Mouse (Mus musculus): ENCODE measurements around the gene Thbd. TPM values are rescaled to one million over a fixed set of nuclear protein-coding genes. Genes with fewer than 3 reads are reported as not detected.

Thbd gene
- total RNA-seq, 2 experiments from 2014 or later: 12.6 to 17.4 TPM

GRCm38 (mm10) chr2:148427553-148427952 is 19.6 kb upstream of the Thbd start:
- intact Hi-C loops (cut with DNase I): loop anchor here (5.0 kb wide), 1 partner anchor 80 kb away; no protein-coding TSS in a partner anchor
- no peak for DNase-seq

GRCm38 (mm10) chr2:148425709-148426382 is 17.9 kb upstream of the Thbd start:
- intact Hi-C loops (cut with DNase I): loop anchor here (5.0 kb wide), 1 partner anchor 81 kb away; no protein-coding TSS in a partner anchor
- no peak for DNase-seq

- DNase-seq: no peak
- intact Hi-C loops (cut with DNase I): loop anchor here (5.0 kb wide), 1 partner anchor 111 kb away; no protein-coding TSS in a partner anchor
Measured at GRCm38 (mm10) chr2:148421706-148422105, 13.7 kb upstream of the Thbd start.

- intact Hi-C loops (cut with DNase I): loop anchor here (5.0 kb wide), 1 partner anchor 111 kb away; no protein-coding TSS in a partner anchor
- DNase-seq: no peak
Measured at GRCm38 (mm10) chr2:148421112-148421511, 13.1 kb upstream of the Thbd start.

GRCm38 (mm10) chr2:148419776-148420175 is 11.8 kb upstream of the Thbd start:
- intact Hi-C loops (cut with DNase I): loop anchor here (5.0 kb wide), 1 partner anchor 113 kb away; no protein-coding TSS in a partner anchor

GRCm38 (mm10) chr2:148419151-148419550 is 11.2 kb upstream of the Thbd start:
- intact Hi-C loops (cut with DNase I): no loop called here
- no peak for DNase-seq

More at GRCm38 (mm10) chr2:148419776-148420175, 11.8 kb upstream of the Thbd start:
- DNase-seq: no peak

- no peak for DNase-seq
- intact Hi-C loops (cut with DNase I): loop anchor here (5.0 kb wide), 2 partner anchors 127 to 162 kb away; no protein-coding TSS in a partner anchor
Measured at GRCm38 (mm10) chr2:148409821-148410220, 1.8 kb upstream of the Thbd start.

GRCm38 (mm10) chr2:148409141-148409540 is 1.2 kb upstream of the Thbd start:
- intact Hi-C loops (cut with DNase I): loop anchor here (5.0 kb wide), 2 partner anchors 128 to 163 kb away; no protein-coding TSS in a partner anchor
- DNase-seq: peak; percentile 79 to 84

- DNase-seq: no peak
Measured at GRCm38 (mm10) chr2:148408761-148409120, 753 bp upstream of the Thbd start.

GRCm38 (mm10) chr2:148406971-148407869 is 768 bp downstream of the Thbd start:
- intact Hi-C loops (cut with DNase I): loop anchor here (5.0 kb wide), 2 partner anchors 130 to 165 kb away; no protein-coding TSS in a partner anchor

More at GRCm38 (mm10) chr2:148408761-148409120, 753 bp upstream of the Thbd start:
- intact Hi-C loops (cut with DNase I): loop anchor here (5.0 kb wide), 2 partner anchors 129 to 164 kb away; no protein-coding TSS in a partner anchor

GRCm38 (mm10) chr2:148406160-148406970 is 1.6 kb downstream of the Thbd start:
- peak in 1 of 2 experiments; percentile 35 for DNase-seq
- intact Hi-C loops (cut with DNase I): loop anchor here (5.0 kb wide), 2 partner anchors 131 to 166 kb away; no protein-coding TSS in a partner anchor

More at GRCm38 (mm10) chr2:148406971-148407869, 768 bp downstream of the Thbd start:
- DNase-seq: peak; percentile 50

GRCm38 (mm10) chr2:148404906-148405305 is 3.1 kb downstream of the Thbd start:
- no peak for DNase-seq
- intact Hi-C loops (cut with DNase I): loop anchor here (5.0 kb wide), 2 partner anchors 132 to 167 kb away; no protein-coding TSS in a partner anchor

GRCm38 (mm10) chr2:148402227-148402626 is 5.8 kb downstream of the Thbd start:
- intact Hi-C loops (cut with DNase I): no loop called here
- DNase-seq: no peak

GRCm38 (mm10) chr2:148398901-148399685 is 8.9 kb downstream of the Thbd start:
- DNase-seq: no peak
- intact Hi-C loops (cut with DNase I): loop anchor here (5.0 kb wide), 1 partner anchor 277 kb away; no protein-coding TSS in a partner anchor

GRCm38 (mm10) chr2:148397784-148398100 is 10.2 kb downstream of the Thbd start:
- intact Hi-C loops (cut with DNase I): loop anchor here (5.0 kb wide), 1 partner anchor 275 kb away; no protein-coding TSS in a partner anchor
- peak in 1 of 2 experiments; percentile 25 for DNase-seq

- intact Hi-C loops (cut with DNase I): loop anchor here (5.0 kb wide), 1 partner anchor 275 kb away; no protein-coding TSS in a partner anchor
- DNase-seq: no peak
Measured at GRCm38 (mm10) chr2:148397015-148397783, 10.8 kb downstream of the Thbd start.

- intact Hi-C loops (cut with DNase I): loop anchor here (5.0 kb wide), 1 partner anchor 274 kb away; no protein-coding TSS in a partner anchor
- DNase-seq: no peak
Measured at GRCm38 (mm10) chr2:148396209-148396608, 11.8 kb downstream of the Thbd start.
